Mouse (Mus musculus) megakaryocyte, adult 5-6 weeks (primary cell): ENCODE measurements around the gene Lin9. TPM values are rescaled to one million over a fixed set of nuclear protein-coding genes. Genes with fewer than 3 reads are reported as not detected.
"Not testable (repeated sequence)": the region's sequence is repeated elsewhere in the genome, so short reads cannot be mapped to it uniquely, and the experiment has no call there.

Source experiments
- ATAC-seq: 2 replicates; pipeline ENCODE4 v1.8.0; 2016; ENCODE audit warnings: mild to moderate bottlenecking, inconsistent platforms; ENCODE audit not compliant: poor library complexity, severe bottlenecking
- total RNA-seq, 2 experiments: library from RNA; stranded (forward) in 1 of 2; stranded (reverse) in 1 of 2; fragments of 153-499, 151-499 nt in 1 of 2; fragments of 221-1000, 200-1000 nt in 1 of 2; gene quantifications; 2 replicates each; pipeline versions ENCODE4 v1.2.3 to v1.2.4; 2015 to 2017

Lin9 gene
- 30.8 and 32.5 TPM in 2 replicates for total RNA-seq (2015)
- 32.8 and 35.7 TPM in 2 replicates for total RNA-seq (2017)

DNA sequence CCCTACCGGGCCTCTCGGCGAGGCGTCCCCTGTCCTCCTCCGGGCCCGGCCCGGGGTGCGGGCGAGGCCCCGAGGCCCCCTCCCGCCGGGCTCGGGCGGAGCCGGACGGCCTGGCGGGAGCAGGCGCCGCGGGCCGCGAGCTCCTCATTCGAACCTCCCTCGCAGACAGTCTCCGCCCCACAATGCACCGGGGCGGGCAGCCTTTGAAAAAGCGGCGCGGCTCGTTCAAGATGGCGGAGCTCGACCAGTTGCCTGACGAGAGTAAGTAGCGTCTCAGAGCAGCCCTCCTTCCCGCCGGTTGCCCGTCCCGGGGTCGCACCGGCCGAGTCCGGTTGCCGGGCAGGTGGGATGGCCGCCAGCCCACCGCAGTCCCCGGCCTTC lies at the start of gene Lin9:
Lin9 (plus strand) TSS at position 14 of the 381 bp plus-strand sequence.
- peak; percentile 95 for ATAC-seq

DNA sequence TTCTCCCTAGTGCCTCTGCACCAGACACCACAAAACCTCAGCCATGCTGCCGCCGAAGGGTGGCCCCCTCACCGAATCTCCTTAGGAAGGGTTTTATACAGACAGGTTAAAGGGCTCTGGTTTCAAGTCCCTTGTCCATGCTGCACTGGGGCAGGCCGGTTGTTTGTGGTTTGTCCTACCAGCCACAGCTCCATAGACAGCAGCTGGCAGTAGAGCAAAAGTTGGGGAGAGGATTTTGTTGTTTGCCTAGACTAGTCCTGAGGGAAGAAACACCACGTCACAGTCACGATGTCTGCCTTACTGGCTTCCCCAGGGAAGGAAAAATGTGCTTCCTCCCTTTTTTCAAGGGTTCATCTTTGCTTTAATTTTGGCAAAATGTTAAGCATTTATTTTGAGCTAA lies 40.4 kb upstream of the Lin9 start:
- ATAC-seq = no peak

DNA sequence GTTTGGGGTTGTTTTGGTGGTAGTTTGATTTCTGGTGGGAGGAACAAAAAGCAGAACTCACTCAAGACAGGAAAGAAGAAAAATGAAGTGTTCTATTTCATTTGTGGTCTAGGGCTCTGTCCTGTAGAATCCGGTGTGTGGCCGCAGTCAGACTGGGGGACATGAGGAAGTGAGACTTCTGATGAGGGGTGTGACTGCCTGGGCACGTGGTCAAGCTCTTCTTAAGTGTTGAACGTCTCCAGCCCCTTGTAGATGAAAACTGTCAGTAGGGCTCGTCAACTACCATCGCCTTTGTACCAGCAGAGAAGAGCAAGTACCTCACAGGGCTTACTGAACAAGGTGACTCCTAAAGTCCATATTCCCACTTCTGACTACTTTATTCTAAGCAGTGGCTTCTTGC lies 39.1 kb upstream of the Lin9 start:
- ATAC-seq = peak; percentile 95

DNA sequence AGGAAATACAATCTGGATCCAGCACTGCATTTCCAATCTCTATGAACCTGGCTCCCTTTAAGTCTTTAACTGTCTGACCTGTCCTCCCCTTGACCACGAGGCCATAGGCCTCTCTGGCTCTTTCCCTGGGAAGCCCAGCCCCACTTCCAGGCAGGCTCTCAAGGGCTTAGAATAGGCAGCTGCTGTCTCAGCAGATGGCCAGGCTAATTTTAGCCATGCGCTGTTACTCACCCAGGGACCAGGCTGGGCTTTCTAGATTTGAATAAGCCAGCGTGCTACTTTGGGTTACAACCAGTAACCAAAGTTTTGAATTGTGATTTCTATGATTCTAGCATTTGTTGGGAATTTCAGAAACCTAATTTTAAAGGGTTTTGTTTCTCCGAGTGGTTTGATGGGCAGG lies 36.4 kb upstream of the Lin9 start:
- no peak for ATAC-seq

DNA sequence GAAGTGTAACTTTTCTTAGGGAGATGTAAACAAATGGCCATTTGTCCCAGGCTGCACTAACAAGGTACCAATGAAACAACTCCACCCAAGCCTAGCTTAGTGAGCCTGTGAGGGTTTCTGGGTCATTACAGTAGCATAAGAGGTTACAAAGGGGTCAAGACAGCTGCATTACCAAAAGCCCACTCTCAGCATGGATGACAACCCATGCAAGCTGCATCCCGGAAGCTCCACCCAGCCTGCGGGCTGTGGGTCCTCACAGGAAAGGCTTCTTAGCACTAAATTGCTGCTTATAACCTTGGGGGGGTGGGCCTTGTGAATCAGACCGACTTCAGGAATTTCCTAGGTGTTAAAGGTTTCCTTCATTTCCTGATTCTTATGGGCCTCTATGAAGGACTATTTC lies 34.8 kb upstream of the Lin9 start:
- no peak for ATAC-seq

DNA sequence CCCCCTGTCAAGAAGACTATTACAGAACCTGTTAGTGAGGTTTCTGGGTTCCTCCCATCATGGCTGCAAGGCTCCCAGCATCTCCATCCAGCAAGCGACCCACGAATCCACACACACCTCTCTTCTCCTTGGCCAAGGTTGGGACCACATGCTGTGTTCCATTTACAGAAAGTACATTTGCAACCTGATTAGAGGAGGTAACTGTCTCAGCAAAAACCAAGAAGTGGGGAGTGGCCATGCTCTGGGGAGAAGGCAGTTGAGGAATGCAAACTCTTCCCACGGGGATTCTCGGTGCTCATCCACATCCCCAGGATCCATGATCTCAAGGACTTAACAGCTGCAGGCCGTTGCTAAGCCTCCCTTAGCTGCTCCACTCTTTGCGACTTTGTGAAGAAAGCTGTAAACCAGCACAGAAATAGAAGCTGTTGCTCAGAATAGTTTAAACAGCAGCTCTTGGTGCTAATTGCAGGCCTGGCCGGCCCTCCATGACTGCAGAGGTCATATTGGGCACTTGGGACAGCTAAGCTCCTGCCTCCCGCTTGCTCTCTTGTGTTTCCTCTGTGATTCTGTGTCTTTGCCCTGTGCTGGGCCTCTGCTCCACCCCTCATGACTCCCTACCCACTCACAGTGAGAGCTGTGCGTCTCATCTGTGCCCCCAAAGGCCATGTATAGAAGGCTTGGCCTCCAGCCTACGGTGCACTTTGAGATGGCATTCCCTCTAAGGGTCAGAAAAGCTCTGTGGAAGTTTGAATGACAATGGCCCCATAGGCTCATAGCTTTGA lies 34.0 kb upstream of the Lin9 start:
- no peak for ATAC-seq

DNA sequence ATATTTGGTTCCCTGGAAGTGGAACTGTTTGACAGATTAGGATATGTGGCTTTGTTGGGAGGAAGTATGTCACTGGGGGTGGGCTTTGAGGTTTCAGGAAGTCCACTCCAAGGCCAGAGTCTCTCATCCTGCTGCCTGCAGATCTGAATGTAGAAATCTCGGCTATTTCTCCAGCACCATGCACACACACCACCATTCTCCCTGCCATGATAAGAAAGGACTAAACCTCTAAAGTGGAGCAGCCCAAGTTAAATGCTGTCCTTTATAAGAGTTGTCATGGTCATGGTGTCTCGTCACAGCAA lies 33.4 kb upstream of the Lin9 start:
- peak; percentile 70 for ATAC-seq

DNA sequence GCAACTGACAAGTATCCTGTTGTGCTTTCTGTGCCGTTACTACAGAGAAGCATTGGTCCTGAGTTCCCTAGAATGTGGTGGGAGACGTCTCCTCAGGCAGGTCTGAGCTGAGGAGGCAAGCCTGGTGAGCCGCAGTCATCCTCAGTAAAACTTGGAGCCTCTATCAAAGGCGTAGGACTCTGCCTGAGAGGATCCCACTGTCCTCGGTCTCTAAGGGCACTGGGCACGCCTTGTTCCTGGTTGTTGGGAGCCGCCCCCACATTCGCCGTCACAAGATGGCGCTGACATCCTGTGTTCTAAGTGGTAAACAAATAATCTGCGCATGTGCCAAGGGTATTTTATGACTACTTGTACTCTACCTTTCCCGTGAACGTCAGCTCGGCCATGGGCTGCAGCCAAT lies 29.1 kb upstream of the Lin9 start:
- ATAC-seq = not testable (repeated sequence)

DNA sequence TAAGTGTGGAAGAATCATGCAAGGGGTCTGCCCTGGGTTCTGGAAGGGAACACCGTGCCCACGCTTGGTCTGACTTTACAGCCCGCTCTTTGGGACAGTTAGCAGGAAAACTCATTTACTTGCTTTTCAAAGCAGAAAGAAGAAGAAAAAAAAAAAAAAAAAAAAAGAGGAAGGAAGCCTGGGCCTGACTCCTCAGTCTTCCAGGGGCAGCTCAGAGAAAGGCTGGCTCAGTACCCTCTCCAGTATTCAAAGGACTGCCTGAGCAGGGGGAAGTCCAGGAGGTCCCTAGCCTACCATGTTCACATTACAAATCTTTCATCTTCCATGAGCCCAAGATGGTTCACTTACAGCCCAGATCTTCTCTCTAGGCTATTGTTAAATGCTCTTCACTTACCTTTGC lies 24.2 kb upstream of the Lin9 start:
- ATAC-seq = 0 out of 2 replicates have a peak, but pooled peaks have one; percentile 35

DNA sequence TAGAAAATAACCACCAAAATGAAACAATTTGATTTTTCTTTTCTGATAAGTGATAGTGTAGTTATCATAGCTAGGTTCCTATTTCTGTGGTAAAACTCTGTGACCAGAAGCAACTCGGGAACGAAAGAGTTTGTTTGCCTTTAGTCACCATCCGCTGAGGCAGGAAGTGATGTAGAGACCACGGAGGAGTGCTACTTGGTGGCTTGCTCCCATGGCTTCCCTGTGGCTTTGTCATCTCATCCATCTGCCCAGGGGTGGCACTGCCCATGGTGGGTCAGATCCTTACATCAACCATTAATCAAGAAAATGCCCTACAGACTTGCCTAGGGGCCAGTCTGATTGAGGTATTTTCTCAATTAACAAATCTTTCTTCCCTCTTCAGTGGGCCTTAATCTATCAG lies 18.6 kb upstream of the Lin9 start:
- no peak for ATAC-seq

DNA sequence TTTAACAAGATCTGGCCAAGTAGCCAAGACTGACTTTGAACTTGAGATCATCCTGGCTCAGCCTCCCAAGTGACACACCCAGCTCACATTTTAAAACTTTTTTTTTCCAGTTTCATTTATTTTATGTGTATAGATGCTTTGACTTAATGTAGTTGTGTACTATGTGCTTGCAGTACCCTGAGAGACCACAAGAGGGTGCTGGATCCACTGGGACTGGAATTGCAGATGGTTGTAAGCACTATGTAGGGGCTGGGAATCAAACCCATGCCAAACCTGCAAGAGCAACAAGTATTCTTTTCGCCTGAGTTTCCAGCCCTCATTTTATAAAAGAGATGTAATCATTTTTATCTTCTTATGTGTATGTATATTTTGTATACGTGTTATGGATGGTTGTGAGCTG lies 17.0 kb upstream of the Lin9 start:
- ATAC-seq = no peak

DNA sequence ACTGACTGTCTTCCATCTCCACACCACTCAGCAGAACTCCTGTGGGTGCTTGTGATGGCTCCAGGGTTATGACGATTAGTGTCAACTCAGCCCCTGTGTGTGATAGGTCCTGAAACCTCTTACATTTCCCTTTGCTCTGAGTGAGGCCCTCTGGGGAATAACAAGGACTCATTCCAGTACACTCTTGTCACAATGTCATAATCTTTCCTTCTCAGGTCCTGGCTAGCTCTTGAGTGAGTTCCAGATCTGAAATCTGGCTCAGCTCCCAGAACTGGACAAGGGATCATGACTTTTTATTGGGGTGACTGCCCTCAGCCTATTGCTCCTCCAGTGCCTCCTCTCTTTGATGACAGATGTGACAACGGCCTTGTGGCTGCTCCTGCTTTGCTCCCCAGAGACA lies 14.8 kb upstream of the Lin9 start:
- no peak for ATAC-seq

DNA sequence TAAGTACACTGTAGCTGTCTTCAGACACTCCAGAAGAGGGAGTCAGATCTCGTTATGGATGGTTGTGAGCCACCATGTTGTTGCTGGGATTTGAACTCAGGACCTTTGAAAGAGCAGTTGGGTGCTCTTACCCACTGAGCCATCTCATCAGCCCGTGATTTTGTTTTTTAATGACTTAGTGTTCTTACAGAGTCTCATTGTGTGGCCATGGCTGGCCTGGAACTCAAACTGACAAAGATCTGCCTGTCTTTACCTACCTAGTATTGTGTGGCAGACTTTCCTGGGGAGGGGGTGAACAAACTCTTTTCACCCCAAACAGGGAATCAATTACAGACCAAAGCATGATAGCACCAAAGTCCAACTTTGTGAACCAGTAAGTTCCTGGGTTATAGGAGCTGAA lies 3.2 kb upstream of the Lin9 start:
- ATAC-seq = not testable (repeated sequence)

DNA sequence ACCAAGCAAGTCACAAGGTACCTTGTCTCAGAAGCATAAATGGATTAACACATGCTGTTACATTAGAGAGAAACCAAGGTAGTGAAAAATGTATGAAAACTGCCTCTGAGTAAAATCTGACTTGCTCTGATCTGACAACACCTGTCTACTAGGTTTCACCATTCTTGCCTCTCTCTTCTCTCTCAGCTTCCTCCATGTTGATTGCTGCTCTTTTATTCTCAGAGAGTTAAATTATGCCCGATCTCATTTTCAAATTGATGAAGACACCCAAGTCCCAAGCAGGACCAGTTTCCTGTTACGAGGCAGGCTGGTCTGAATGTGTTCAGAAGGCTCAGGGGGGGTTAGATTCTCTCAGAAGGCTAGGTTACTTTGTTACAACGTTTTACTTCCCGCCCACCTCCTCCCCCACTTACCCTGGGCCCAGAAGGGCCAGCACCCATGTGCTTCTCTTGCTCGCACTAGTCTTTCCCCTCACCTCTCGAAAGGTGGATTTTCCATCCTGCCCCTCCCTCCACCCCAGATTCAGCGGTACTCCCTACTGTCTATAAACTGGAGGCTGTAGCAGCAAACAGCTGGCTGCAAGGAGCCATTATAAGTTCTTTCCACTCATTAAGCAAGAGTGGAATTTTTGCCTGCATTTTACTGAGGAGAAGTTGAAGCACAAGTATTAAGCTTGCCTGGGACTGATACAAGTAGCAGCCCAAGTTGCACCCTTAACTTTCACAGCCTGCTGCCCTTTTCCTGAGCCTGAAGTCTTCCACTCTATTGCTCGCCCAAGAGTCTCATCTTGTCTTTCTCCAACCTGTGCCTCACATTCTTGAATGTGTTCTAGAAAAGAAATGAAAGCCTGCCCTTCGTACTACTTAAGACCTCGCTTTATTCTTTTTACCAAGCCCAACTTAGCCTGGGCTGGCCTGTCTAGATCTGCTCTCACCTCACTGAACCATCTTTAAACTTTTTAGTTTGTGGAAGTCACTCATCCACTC lies 1.2 kb upstream of the Lin9 start:
- no peak for ATAC-seq

DNA sequence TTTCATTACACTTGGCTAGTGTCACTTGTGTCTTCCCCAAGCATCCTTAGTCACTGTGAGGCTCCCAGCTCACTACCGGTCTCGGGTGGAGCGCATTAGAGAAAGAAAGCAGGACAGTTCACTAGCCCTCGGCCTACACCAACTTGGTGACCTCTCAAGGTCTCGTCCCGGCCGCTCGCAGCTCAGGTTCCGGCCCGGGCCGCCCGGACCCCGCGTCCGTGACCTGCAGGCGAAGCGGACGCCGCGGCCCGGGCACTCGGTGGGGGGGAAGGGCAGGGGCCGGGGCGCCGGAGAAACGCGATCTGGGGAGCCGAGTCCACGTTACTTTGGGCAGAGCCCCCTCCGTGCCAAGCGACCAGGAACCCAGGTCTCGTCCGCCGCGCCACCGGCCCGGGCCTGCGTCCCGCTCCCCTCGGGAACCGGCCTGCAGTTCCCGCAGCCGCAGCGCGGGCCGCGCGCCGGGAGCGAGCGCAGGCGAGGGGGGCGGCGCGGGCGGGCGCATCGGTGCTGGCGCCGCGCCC lies 285 bp upstream of the Lin9 start:
- ATAC-seq = peak; percentile 22

DNA sequence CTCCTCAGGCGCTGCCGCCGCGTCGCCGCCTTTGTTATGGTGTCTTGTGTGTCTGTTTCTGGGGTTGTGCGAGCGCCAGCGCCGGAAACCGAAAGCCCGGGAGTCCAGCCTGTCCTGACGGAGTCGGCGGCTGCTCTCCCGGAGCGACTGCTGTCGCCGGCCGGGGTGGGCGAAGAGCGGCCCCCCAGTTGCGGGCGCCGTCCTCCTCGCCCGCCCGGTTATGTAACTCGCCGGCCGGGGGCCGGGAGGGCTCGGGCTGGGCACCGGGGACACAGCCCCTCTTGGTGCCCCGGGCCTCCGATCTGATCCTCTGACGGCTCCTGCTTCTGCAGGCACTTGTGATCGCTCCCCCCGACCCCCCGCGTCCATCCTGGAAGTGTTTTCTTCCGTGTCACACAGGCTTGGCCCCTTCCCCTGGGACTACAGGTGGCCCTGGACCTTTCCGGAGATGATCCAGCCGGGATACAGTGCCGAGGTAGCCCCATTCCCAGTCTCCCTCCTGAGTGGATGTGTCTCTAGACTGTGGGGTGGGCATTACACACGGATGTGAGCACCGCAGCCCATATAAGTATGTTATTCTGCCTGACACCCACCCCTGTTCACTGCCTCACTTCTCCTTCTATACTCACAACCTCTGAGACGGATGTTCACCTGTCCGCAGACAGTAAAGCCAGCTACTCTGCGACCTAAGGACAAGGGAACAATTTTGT lies 723 bp downstream of the Lin9 start:
- peak; percentile 36 for ATAC-seq

DNA sequence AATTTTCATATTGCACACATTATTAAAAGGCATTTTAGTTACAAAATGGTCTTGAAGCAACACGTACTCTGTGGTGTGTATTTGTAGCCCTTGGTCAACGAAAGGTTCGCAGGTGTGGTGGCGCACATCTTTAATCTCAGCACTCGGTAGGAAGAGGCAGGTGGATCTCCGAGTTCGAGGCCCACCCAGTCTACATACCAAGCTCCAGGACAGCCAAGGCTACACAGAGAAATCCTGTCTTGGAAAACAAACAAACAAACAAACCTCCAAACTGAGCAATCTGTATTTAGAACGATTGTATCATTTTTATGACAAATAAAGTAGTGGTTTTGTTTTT lies 1.2 kb downstream of the Lin9 start:
- no peak for ATAC-seq

DNA sequence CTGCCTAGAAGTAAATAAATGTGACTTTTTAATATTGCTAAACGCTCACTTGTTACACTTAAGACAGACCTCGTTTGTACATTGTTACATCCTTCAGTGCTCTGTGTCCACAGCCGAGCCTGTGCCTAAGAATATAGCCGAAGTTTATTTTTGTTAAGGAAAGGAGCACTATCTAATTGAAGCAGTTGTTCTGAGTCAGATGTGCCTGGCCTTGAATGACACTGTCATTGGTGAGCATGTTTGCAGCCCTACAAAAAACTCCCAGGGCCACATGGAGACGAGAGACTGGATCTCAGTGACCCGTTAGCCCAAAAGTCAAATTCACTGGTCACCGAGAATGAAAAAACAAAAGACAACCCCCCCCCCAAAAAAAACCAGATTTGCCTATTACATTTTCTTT lies 50.3 kb downstream of the Lin9 start:
- no peak for ATAC-seq

DNA sequence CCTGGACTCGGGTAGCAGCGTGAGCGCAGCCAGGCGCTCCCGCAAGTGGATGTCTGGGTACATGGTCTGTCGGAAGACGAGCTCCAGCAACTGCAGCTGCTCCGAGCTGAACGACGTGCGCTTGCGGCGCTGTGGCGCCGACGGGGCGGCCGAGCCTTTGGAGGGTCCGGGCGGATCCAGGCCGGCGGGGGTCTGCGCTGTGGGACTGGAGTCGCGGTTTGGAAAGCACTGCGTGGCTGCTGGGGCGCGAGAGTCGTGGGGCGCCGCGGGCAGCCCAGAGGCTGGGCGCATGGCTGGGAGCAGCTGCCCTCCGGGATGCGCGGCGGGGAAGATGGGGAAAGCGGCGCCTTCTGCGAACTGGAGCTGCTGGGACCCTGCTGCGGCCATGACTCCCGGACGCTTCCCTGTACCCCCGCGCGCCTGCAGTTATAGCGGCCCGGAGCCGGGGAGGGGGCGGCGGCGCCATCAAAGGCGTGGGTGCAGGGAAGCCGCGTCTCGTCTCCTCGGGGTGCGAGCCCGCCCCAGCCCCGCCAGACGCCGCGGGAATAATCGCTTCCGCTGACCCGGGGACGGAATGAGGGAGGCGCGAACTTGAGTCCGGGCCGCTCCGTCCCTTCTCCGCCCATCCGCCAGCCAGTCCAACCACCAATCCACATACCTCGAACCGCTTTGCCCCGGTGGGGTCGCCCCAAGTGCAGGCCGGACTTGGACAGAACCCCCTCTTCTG lies 55.8 kb downstream of the Lin9 start, which contains the start of gene Mixl1:
Mixl1 (minus strand) TSS at position 409 of the 727 bp plus-strand sequence.
- 0 out of 2 replicates have a peak, but pooled peaks have one; percentile 10 for ATAC-seq

DNA sequence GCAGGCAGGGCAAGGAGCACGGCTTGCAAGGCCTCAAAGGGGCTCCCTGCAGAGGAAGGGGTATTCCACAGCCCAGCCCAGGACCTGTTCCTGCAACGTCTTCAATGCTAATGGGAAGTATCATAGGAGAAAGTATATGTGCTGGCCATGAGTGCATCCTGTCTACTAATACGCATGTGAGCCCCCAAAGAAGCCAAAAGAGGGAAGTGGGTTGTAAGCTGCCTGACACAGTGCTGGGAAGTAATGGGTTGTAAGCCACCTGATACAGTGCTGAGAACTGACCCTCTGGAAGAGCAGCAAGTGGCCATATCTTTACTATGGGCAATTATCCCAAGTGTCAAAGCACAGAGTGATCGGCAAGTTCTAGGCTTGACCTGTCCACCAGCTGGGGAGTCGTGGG lies 57.1 kb downstream of the Lin9 start:
- peak; percentile 56 for ATAC-seq
